Mouse (Mus musculus): ENCODE results near the gene AU040320. TPM values are rescaled to one million over a fixed set of nuclear protein-coding genes. Genes with fewer than 3 reads are reported as not detected.

Gene AU040320
- total RNA-seq, 2 experiments from 2014 or later, result 30.9 to 32.1 TPM

DNA sequence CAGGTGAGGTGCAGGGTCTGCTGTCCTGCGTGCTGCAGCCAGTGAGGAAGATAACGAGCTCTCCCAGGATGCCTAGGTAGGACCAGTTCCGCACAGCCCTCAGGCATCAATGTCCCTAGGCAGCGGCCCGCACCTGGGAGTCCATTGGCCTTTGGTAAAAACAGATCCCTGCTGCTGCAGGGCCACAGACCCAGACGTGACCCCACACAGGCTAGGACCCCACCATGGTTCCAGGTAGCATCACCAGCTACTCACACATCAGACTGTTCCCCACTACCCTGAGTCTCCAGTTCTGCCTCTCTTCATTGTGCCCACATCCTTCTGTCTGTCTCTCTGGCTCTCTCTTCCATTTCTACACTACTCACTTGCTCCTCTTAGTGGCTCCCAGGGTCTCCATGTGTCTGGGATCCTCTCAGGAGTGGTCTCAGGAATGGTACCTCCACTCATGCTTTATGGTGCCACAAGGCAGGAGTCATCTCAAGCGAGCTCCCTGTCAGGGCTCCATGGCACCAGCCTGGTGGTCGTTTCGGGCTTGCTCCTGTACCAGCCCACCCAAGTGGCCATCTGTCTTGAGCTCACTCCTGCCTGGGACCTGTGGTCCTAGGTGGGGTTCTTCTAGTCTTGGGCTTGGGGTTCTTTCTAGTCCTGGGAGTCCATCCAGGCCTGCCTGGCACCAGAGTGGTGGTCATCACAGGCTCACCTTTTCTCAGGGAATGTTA lies 107.1 kb downstream of the AU040320 start:
- DNase-seq, result no peak

DNA sequence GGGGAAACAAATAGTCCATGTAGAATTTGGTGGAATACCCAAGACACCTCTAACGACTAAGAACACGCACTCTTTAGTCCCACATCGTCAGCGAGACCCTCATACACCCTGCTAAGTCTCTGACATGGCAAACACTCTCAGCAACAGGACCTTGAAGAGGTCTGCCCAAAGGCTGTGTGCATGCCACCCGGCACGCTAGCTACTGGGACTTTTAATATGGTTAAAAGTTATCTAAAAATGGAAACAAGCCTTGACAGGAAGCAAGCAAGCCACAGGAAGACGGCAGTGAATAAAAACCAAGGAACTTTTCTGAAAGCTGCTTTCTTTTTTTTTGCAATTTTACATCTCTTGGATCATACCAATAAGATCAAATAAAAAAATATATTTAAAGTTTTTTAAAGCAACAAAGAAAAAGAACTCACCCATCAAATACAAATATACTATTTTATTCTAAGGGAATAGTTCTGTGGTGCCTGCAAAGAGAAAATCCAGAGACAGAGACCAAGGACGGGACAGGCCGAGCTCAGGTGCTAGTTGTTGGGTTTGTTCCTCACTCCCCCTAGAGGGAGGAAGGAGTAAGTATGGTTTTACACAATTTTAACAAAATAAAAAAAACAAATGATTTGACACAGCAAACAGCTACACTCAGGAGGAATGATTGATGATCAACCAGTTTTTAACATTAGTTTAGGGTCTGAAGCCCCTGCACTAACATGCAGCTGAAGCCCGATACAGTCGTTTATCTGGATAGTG lies 108.3 kb downstream of the AU040320 start:
- DNase-seq, result no peak

DNA sequence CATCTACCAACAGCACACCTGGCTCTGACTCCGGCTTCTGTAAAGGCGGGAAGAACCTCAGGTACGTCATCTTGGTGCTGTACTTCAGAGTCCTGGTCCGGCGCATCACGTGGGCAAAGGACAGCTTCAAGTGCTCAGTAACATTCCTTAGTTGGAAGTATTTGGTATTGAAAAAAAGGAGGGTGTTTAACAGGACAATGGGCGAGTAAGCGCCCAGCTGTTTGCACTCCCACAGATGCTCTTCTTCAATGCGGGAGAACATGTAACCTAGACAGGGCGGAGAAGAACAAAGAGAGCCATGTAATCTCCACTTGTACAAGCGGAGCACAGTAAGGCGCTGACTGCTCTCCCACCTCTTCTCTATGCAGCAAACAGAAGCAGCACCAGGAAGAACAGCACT lies 115.4 kb downstream of the AU040320 start:
- DNase-seq, result no peak

DNA sequence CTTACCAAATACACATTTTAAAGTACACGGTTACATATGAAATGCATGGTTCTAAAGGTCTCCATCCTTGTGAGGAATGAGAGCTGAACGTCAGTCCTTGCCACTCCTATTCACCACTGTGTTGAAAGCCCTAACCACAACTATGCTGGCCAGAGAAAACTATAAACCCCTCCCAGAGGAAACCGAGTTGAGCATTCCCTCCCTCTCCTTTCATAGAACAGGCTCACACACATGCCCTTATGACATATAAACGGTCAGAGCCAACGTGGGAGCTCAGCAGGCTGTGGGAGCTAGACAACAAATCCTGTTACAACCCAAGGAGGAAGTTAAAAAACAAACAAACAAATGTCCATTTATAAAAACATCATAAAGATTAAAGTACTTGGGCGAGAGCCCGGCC lies 119.4 kb downstream of the AU040320 start:
- DNase-seq, result no peak

DNA sequence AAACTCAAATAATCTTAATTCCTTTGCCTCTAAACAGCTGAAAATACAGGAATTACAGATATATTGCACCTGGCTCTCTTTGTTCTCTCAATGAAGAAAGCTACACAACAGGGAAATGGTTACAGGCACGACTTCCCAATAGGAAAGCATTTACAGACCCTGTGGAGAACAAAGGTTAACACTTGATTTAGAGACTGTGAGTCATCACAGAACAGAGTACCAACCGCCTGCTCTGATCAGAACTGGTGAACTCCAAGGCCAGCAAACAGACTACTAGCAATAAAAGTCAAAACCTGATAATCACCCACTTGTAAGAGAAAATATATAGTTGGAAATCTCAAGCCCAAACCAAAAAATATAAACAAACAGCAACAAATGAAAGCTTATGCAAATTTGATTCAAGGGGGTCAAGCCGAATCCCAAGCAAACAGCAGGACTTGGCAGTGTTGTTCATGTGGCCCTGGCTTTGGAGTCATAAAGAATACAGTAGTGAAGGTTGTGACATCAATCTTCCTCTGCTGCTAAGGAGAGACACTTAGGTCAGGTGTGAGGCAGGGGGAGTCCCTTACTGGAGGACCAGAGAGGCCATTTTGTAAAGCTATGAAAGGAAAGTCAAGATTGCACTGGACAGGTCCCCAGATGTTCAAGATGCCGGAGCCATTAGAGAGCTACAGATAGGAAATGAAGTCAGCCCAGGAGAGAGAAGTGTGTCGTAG lies 126.4 kb downstream of the AU040320 start:
- DNase-seq, result no peak

DNA sequence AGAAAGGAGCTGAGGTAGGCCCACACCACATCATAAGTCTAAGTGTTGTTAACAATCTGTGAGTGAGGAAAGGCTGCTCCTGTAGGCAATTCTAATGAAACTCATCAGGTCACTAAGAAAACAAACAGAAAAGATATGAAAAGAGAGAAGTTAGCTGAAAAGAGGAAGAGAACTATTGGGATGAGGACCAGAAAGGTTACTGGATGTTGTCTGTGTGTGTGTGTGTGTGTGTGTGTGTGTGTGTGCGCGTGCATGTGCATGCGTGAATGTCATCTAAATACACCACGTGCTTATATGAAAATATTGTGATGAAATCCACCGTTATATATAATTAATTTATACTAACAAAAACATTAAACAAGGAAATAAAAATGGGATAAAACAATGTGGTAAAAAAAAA lies 130.3 kb downstream of the AU040320 start:
- DNase-seq, result no peak

DNA sequence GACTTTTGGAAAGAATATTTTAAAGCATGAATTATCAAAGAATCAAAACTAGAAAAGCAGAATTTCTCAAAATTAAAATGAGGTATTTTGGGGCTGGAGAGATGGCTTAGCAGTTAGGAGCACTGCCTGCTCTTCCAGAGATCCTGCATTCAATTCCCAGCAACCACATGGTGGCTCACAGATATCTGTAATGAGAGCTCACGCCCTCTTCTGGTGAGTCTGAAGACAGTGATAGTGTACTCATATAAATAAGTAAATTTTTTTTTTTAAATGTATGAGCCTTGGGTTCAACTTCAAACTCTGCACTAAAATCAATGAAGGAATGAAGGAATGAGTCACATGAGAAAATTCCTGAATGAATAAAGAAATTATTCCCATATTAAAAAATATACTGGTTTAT lies 132.6 kb downstream of the AU040320 start:
- no peak for DNase-seq

DNA sequence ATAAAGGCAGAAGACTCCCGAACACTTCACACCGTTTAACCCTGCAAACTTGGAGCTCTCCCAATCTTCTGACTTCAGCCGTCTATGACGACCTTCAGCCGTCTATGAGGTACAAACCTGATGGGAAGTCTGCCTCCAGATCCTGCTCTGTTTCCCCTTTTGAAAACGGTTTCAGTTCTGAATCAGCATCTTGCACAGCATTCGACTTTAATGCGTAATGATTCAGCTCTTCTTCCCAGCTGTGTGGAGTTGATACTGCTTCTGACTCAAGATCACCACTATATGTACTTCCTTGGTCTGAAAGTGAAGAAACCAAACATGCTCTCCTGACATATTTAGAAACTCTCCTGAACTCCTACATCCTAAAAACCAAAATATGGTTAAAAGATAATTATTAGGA lies 136.5 kb downstream of the AU040320 start:
- no peak for DNase-seq

Other genes with a start within 250 kb of the AU040320 start
- gene Ago4, start 220.1 kb upstream of the AU040320 start, total RNA-seq (2021), result 10 to 100 TPM; 10.2 to 11.5 TPM
- gene Clspn, start 196.6 kb upstream of the AU040320 start, total RNA-seq (2021), result under 1 TPM; 0.20 to 0.41 TPM
- gene 5730409E04Rik, start 143.7 kb upstream of the AU040320 start, total RNA-seq (2021), result 10 to 100 TPM; 13.8 to 13.9 TPM
- gene Psmb2, start 75.9 kb upstream of the AU040320 start, total RNA-seq (2021), result 100 to 1,000 TPM; 123 to 131 TPM
- not detected for gene Tfap2e, start 17.3 kb upstream of the AU040320 start, total RNA-seq (2021)
- 10 to 100 TPM; 15.8 to 17.1 TPM for gene Ncdn, start 106 bp upstream of the AU040320 start, total RNA-seq (2021)
- gene Zmym4, start 214.6 kb downstream of the AU040320 start, total RNA-seq (2021), result 10 to 100 TPM; 20.0 to 23.1 TPM

Data from heart, adult 18-20 months (tissue).